Mouse (Mus musculus) left cerebral cortex, postnatal 14 days (tissue): ENCODE data around the gene Trp53i11. TPM values are rescaled to one million over a fixed set of nuclear protein-coding genes. Genes with fewer than 3 reads are reported as not detected.

Experiments used
- DNase-seq, 2 experiments: peaks; one replicate each; pipeline ENCODE4 v3.0.0; 2021 to 2022; ENCODE audit warnings: low spot score in 2 of 2, mixed read lengths in 1 of 2
- intact Hi-C: fragments of 180-260 bp; cut with DNase I; formaldehyde crosslinking; loops from one replicate; pipeline ENCODE4 v1.15.1; 2025
- total RNA-seq, 2 experiments: library from RNA; stranded (reverse); gene quantifications; 2 replicates each; pipeline ENCODE4 v1.2.3; 2021

Trp53i11 gene
- total RNA-seq, 2 experiments from 2014 or later: 58.3 to 58.8 TPM

DNA sequence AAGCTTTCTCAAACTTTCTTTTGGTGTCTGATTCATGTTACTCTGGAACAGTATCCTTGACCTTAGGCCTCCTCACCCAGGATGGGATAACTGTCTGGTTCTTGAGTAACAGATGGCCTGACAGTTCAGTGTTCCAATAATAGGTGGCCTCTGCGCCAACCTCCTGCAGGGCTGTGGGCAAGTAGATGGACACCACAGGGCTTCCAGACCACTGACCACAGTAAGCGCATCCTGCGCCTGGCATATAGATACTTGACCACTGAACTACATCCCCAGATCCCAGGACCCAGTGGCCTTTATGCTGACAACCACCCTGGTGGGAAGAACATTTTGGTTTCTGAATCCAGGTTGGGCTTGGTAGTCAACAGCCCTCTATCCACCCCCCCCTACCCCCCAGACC lies 32.2 kb downstream of the Trp53i11 start:
- intact Hi-C loops: loop anchor here (5.0 kb wide), 1 partner anchor 253 kb away; no protein-coding TSS in a partner anchor
- no peak for DNase-seq

DNA sequence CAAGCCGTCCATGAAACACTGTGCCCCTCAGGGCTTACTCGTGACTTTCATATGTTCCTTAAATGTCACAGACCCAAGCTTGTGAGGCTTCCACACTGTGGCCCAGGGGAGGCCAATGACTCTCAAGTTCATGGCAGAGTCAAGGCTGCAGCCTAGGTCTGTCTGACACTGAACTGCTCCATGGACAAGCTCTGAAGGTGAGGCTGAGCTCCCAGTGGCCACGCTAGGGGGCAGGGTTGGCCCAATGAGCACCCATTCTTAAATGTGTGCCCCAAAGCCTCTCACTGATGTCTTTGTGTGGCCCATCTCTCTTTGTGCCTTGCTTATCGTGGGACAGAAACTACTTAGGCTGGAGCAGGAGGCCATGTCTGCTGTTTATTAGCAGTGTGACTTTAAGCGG lies 33.1 kb downstream of the Trp53i11 start:
- DNase-seq: no peak
- intact Hi-C loops: loop anchor here (10.0 kb wide), 1 partner anchor 434 kb away; no protein-coding TSS in a partner anchor

DNA sequence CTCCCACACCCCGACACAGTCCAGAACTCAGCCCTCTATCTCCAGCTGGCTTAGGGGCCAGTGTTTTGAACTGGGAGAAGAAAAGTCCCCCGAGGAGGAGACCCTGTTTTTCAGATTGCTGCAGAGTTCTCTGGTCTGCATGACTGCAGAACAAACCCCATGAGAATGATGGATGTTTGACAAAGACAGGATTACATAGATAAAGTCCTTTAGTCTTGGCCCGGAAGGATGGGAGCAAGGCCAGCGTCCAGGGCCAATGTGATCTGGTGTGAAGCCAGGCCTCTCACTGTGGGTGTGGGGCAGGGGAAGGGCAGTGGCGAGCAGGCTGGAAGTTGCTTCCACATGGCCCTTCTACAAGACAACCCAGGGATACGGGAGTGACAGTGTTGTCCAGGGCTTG lies 36.1 kb downstream of the Trp53i11 start:
- intact Hi-C loops: loop anchor here (10.0 kb wide), 1 partner anchor 431 kb away; no protein-coding TSS in a partner anchor
- DNase-seq: no peak

DNA sequence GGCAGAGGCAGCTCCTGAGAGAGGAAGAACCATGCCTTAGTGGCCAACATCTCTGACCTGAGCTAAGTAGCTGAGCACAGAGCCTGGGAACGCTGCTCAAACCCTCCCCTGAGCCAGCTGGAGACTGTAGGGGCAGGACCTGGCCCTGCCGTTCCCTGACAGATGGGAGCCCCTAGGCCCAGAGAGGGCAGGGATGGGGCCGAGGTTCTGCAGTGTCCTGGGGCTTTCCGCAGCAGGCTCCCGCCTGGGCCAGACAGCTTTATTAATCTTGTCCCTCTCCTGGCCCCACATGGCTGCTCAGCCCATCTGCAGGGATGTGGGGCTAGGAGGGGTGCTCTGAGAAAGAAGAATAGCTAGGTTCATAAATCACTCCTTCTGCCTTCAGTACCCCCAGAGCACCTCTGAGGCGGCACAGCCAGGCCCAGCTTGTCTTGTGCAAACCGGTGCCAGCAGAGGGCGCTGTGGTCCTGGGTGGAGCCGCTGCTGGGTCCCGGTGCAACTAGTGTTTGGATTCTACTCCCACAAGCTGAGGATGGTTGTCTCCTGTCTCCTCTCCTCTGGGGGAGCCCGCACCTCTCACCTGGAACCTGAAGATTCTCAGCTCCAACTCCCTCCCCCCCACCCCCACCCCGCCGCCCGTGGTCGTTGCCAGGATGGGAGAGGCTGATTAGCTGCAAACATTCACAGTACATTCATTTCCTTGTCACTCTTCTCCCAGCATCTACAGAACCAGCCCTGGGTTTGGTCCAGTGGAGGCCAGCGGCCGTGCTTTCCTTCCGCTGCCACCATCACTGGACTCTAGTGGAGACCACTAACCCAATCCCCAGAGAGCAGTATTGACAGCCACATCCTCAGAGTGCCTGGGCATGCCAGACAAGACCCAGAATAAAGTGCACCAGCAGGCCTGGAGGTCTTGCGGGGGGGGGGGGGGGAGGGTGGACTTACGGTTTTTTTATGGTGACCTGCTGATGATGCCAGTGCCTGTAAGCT lies 39.6 kb downstream of the Trp53i11 start:
- DNase-seq: peak; percentile 81
- intact Hi-C loops: loop anchor here (5.0 to 10.0 kb wide), 2 partner anchors 50 to 428 kb away; no protein-coding TSS in a partner anchor

DNA sequence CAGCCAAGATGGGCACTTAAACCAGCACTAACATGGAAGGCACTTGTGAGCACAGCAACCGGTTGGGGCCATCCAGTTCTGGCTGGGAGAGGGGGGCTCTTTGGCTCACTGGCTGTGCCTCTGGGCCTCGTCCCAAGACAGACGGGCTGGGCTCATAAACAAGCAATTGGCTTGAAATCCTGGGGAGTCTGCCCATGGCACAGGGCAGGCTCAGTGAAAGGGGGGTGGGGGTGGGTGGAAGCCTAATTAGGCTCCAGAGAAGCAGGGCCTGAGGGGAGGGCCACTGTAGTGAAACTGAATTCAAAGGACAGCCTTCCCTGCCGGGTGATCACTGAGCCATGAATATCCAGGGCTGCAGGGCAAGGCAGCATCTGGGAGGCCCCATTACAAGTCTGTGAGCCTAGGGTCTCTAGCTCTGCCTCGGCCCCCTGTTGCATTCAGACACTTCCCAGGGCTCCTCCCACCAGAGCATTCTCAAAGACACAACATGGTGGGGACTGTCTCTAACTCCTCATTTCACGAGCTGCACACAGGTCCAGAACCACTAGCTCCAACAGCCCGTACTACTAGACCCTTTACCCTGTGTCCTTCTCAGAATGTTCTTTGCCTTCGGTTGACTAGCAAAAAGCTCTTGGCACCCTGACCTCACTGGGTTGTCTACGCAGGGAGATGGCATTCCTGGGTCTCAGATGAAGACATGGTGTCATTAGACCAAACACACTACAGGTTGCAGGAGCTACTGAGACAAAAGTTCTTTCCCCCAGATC lies 40.5 kb downstream of the Trp53i11 start:
- DNase-seq: peak in 1 of 2 experiments; percentile 44
- intact Hi-C loops: loop anchor here (5.0 to 10.0 kb wide), 2 partner anchors 49 to 427 kb away; no protein-coding TSS in a partner anchor

DNA sequence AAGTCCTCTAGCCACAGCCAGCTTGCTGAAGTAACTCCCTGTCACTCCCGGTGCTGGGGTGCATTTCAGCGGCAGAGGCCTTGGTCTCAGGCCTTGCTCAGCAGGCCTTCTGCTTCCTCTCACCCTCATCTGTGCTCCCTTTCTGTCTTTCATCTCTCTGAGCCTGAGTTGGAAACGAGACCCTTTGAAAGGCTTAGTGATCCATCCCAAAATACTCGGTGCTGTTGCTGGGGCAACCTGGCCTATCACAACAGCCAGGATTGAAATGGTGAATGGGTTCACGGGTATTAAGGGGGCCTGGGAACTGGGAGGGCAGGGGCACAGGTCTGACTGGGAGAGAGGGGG lies 41.1 kb downstream of the Trp53i11 start:
- no peak for DNase-seq
- intact Hi-C loops: loop anchor here (5.0 to 10.0 kb wide), 2 partner anchors 49 to 426 kb away; no protein-coding TSS in a partner anchor

DNA sequence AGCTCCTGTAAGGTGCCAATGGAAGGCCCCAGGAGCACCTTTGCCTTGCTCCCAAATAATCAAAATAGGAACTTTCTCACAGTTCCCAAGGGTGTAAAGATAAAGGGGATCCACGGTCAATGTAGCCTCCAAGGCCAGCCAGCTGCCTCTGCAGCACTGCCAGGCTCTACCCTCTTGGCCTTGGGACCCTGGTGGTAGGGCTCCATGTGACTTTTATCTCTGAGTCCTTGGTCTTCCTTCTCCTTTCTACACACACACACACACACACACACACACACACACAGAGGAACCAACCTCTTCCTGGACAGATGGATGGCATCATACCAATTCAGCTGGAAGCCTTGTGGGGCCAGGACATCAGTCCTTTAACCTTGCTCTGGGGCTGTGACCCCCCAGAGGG lies 44.8 kb downstream of the Trp53i11 start:
- no peak for DNase-seq
- intact Hi-C loops: no loop called here

DNA sequence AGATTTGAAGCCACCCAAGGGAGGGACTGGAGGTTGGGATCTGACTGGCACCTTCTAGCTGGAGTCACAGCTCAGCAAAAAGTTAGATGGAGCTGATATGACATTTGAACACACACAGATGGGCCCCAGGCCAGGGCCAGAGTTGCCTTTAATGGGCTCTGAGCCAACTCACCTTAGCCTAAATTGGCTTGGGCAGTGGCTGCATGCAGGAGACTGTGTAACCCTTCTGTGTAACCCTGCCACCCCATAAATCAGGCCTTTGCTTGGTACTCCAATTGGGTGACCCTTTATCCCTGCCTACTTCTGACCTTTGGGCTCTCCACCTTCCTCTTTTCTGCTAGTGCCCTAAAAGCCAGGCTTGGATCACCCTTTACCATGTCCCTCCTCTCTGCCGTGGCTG lies 49.7 kb downstream of the Trp53i11 start:
- intact Hi-C loops: no loop called here
- DNase-seq: no peak

DNA sequence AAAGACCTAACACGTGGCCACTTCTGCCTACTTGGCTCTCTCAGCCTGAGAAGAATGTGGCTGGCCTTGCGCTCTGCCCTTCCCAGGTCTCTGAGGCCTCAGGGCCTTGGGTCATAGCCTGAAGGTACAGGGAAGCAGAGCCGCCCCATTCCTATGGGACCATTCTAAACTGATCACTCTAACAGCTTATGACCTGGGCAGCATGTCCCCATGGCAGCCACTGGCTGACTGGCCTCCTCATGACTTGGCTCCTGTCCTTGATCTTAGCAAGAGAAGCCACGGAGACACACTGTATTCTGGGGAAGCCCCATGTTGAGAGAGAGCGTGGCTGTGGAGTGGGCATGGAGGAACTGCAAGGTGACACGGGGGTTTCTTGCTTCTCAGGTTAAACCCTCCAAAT lies 51.5 kb downstream of the Trp53i11 start:
- no peak for DNase-seq

DNA sequence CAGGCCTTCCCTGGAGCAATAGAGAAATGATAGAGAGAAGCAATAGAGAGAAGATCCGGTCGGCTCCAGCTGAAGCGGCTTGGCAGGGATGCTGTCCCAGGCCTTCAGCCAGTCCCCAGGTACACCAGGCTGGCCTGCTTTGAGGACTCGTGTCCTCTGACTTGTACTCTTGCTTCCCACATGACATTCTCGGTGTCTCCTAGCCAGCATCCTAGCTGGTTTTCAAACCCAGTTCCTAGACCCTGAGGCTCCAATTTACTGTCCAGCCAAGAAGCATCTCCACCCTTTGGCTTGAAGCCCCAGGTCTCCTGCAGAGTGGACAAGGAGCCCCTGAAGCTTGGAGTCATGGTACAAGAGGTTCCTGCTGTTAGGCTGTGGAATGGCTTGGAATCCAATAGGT lies 54.8 kb downstream of the Trp53i11 start:
- no peak for DNase-seq
- intact Hi-C loops: no loop called here

More for the DNA sequence above, 51.5 kb downstream of the Trp53i11 start:
- intact Hi-C loops: no loop called here

DNA sequence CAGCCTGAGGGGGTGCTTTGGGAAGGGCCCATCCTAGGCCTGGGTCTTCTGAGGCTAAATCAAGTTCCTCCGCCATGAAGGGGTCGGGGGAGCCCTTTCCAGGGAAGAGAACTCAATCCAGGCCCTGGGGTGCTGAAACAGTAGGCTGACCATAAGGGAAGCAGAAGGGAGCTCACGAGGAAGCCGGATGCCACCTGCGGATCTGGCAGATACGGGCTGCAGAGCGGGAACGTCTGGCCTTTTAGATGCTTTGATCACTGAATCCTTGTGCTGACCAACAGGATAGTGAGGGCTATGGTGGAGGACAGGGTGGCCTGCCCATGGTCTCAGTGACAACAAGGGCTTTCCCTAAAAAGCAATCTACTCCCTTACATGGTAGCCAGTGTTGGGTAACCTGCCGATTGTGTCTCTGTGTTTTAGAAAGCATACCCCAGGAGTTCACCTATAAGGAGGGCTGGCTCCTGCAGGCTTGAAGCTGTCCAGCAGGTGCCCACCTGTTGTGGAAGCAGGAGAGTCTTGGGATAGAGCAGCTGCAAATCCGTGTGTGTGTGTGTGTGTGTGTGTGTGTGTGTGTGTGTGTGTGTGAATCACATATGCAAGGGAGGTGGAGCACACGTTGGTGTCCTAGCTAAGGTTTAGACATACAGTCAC lies 56.2 kb downstream of the Trp53i11 start:
- no peak for DNase-seq

DNA sequence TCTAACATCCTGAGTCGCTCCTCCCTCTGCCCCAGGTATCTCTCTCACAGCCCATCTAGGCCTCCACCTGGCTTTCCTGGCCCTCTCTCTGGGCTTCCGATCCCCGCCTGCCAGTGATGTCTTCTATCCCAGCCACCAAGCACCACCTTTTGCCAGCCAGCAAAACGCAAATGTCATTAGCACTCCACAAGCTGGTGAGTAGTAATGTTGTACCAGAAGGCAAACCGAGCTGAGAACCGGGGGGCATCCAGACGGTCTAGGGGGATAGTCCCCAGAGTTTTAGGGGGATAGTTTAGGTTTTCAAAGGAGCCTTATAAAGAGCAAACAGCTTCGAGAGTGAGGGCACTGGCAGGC lies 56.7 kb downstream of the Trp53i11 start:
- intact Hi-C loops: no loop called here
- DNase-seq: no peak

More for the DNA sequence above, 56.2 kb downstream of the Trp53i11 start:
- intact Hi-C loops: no loop called here

DNA sequence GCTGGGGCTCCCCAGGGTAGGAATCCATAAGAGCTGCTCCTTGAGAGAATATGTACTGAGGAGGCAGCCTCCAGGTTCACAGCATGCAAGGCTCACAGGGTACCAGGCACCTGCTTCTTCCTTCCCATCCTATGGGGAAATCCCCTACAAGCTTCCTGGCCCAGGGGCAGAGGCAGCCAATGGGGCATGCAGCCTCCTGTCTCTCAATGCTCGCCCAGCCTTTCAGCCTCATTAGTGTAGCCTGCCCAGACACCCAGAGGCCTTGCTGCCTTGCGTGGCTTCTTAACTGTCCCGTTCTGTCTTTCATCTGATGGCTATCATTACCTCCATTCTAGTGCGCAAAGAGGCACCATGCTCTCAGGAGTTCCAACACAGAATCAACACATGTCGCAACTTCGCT lies 61.7 kb downstream of the Trp53i11 start:
- no peak for DNase-seq
- intact Hi-C loops: no loop called here

DNA sequence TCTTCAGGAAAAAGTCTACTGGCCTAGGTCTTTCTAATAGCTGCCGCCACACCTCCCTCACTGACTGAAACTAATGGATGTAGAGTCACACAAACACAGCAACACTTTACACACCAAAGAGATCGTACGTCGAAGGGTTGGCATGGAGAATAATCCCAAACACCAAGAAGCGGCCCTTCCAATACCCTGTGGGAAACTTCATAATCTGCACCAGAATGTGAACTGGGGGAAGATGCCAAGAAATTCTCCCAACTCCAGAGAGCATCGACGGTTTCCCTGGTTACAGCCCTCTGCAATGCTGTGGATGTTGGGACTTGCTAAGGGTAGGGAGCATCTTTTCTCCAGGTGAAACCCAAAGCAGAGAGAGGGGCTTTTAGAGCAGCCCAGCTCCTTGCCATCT lies 63.3 kb downstream of the Trp53i11 start:
- intact Hi-C loops: no loop called here
- no peak for DNase-seq

Other genes with a start within 250 kb of the Trp53i11 start
- gene Prdm11, start 141.4 kb upstream of the Trp53i11 start, total RNA-seq: 10 to 100 TPM; 26.7 to 29.3 TPM
- 1 to 10 TPM; 3.5 to 7.4 TPM for gene Tspan18, start 147.0 kb downstream of the Trp53i11 start, total RNA-seq